Mouse (Mus musculus) ES-CJ7 (cell line): ENCODE measurements around the gene Nyap1.

Experiments
- DNase-seq: peaks from one replicate; pipeline ENCODE4 v3.0.0; 2011; ENCODE audit warnings: low read depth, low spot score

The Nyap1 gene

DNA sequence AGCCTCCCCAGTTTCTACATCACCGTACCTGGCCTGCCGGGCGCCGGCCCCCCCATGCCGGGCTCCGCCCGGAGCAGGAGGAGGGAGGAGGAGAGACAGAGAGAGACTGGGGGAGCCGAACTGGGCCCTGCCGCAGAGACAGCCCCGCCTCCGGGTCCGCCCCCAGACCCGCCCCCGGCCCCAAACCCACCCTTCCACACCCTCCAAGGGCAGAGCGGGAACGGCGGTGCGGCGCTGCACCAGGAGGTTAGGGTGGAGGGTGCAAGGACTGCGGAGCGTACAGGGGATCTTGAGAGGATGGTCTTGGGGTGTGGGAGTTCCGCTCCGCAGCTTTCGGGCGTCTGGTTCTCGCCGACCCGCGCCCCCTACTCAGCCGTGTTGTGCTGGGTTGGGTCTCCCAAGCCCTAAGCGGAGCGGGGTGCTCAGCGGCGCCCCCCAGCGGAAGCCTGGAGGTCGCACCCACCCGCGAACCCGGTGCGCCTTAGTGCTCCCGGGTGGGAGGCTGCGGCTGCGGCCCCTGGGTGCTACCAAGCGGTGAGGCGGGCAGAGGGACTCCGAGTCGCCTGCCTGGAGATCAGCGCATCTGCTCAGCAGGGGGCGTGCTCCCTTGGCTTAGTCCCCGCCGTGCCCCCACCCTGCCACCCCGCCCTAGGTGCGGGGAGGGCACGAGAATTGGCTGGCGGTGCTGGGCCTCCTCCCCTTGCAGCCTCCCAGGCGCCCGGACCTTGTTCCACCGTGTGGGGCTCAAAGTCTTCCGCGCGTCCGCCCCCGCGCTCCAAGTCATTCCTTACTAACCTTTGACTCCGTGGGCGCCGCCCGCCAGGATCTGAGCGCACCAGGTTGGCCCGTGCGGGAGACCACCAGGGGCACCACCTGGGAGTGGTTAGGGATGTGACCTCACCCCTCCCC lies at the start of gene Nyap1:
TSS of gene Nyap1 (minus strand) at position 585 of the 909 bp plus-strand sequence.
- peak; percentile 91 for DNase-seq

DNA sequence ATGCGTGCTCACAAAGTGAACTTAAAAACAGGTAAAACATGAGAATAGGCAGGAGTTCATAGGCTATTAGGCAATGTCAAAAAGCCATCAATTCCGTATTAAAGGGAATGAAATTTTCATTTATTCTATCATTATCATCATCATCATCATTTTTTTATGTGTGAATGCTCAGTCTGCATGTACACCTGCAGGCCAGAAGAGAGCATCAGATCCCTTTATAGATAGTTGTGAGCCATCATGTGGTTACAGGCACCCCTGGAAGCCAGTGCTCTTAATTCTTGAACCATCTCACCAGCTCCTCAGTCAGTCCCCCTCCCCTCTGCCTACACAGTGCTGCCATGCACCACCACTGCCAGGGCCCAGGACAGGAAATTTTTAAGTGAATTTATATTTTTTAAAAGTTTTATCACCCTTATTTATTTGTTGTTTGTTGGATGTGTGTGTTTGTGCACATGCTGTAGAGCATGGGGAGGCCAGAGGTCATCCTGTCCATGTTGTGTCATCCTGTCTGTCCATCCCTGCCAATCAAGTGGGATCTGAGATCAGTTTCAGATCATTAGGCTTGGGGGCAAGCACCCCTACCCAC lies 47.6 kb upstream of the Nyap1 start:
- DNase-seq: no peak

DNA sequence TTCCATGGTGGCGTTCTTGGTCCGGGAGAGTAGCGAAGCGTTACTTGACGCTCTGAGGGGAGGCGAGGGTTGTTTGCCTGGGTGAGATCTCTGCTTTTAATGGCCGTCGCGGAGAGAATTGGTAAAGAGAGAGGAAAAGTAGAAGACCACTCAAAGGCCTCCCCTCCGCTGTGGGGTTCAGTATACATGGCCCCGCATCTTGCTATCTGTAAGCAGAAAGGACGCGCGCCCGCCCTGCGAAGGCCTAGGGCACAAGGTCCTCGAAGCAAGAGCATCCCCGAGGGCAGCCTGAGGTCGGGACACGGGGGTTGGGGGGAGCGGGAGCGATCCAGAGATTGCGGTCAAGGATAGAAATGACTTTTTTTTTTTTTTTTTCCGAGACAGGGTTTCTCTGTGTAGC lies 46.8 kb upstream of the Nyap1 start:
- peak; percentile 38 for DNase-seq

DNA sequence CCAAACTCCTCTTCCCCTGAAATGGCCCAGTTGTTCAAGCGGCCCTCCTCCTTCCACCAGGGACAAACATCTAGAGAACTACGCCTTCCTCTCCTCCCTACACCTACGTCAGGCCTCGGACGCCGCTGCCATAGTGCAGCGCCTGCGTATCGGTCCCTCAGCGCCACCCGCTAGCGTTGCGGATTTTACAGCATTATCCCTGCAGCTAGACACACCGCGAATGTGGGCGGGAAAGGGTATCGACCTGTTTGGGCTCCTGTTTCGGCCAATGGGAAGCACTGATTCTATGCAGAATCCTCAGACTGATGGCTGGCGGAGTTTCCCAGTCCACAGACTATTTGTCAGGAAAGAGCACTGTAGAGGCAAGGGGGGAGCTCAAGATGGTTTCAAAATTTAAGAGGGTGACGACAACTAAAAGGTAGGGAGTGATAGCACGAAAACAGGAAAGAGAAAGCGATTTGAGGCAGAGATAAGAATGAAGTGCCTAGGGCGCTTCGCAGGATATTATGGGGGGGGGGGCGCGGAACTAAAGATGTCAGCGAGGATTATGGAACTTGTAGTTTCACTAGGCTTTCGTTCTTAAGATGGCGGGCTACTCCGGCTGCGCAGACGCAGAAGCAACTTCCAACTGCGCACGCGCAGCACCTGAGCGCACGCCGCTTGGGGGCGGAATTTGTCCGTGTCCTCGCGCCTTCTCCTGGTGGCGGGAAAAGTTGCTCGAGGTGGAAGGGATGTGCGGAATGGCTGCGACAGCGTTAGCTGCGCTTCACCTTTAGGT lies 45.9 kb upstream of the Nyap1 start, which contains the start of the genes Mepce and Zcwpw1:
TSS of gene Mepce (minus strand) at position 505 of the 778 bp plus-strand sequence.
TSS of gene Zcwpw1 (plus strand) at position 648 of the 778 bp plus-strand sequence.
- peak; percentile 97 for DNase-seq

DNA sequence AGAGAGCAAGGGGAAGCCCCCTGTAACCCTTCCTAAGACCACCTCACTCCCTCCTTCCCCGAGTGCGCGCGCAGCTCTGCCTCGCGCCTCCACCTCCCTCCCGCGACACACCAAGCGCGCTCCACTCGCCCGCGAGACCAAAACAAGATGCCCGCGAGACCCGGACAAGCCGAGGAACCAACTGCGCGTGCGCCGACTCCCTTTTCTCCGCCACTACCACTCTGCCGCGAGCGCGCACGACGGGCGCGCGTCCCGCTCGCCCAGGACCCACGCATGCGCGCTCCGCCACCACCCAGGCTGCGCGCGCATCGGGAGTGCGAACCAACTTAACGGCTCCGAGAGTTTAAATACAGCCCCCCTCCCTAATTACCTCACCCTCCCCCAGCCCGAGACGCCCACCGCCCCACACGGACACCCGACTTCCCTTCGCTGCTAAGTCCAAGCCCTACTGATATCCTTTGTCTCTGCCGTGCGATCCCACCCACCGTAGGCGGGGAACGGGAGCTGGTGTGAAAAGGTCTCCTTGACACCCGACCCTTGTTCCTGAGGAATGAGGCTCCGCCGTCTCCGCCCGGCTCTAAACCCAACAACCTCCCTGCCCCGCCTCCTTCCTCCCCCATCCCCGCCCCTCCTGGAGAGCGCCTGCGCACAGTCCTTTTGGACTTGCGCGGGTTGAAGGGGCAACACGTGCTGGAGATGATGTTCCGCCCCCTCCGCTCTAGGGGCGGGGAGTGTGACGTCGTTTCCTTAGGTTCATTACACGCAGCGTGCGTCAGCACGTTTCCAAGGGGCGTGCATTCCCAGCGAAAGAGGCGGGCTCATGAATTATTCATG lies 44.9 kb upstream of the Nyap1 start:
- peak; percentile 100 for DNase-seq

DNA sequence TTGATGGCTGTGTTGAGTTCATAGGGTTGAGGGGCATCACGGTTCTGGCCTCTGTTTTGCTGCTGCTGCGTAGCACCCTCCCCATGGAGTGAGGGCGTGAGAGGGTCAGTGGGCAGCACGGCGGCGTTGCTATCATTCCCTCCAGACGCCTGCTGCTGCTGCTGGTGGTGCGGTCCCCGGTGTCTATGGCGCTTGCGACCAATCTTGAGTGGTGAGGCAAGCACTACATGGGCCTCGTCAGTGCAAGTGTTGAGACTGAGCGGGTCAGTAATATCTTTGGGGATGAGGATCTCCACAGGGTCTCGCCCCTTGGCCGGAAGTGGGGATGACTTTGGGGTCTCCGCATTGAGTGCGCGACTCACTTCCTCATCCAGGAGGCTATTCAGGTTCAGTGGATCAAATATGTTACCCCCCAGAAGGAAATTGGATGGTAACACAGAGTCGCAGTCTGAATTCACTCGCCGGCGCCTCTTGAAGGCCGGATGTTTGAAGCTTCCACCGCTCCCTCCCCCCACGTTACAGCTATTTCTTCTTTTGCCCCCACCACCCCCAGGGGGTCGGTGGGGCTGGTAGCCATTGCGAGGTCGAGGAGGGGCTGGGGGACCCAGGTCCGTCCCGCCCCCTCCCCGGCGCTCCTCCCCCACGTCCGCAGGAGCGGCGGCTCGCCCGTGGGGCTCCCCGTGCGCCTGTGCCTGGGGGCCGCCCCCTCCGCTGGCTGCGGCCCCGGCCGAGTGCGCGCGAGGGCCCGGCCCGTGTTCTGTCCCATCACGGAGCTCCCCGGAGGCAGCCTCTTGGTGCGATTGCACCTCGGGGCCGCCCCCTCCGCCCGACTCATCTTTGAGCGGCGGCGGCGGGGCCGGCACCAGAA lies 44.0 kb upstream of the Nyap1 start:
- peak; percentile 52 for DNase-seq

DNA sequence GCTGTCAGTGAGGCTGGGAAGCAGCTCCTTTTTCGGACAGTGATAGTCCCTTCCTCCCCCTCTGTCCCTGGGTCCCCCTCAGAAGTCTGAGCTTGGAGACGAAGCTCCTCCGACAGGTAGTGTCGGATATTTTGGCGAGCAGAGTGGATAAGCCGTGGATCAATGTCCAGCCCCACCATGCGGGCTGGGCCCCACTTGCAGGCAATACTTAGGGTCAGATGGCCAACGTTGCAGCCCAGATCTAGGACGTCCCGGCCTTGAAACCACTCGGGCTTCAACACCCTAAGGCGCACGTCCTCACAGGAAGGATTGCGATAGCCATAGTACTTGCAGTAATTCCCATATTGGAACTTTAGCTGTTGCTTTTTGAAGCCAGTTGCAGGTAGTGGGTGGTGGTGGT lies 43.1 kb upstream of the Nyap1 start:
- no peak for DNase-seq

DNA sequence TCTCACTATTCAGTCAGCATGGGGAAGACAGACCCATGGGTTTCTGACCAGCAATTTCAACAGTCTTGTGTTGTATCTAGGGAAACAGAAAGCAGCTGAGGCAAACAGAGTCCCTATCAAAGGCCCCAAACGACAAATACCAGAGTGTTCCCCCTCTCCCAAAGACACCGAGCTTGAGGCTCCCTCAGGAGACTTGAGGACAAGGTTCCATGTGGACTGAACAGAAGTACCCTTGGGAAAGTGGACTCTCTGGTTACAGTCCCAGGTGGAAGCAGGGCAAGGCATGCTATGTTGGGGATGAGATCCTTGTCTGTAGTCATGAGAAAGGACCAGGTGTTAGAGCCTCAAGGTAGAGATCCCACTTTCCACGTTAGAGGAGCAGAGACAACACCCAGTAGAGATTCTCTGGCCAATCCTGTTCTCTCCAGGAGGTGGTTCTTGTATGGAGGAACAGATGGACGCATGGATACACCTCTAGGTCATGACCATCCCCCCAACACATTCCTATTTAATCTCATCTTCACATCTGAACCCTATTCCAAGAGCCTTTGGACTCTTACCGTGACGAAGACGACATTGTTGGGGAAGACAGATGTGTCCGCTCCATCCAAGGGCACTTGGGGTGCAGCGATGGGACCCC lies 42.6 kb upstream of the Nyap1 start:
- no peak for DNase-seq

DNA sequence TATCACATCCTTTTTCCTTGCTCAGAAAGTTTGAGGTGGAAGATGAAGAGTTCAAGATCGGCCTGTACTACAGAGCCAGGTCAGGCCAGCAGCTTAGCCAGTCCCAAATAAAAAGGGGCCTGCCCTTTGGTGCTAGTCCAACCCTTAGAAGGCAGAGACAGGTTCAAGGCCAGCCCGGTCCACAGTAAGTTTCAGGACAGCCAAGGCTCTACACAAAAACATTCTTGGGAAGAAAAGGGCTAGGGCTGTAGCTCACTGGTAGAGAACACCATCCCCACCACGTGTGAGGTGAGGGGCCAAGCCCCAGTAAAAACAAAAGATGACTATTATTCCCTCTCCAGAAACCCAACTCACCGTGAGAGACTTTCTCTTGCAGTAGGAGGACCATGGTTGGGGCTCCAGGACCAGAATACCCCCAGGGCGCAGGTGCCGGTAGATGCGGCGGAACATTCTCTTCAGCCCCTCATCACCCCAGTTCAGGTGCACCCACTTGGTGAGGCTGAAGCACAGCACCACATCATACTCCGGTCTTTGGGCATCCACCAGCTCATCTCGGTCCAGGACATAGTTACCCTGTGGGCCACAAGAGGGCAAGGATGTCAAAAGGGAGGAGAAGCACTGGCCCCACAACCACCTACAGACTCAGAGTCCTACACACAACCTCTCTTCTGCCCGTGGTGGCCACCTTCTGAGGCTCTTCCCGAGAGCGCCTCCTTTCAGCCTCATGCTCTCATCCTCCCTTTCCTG lies 41.5 kb upstream of the Nyap1 start:
- DNase-seq: no peak

DNA sequence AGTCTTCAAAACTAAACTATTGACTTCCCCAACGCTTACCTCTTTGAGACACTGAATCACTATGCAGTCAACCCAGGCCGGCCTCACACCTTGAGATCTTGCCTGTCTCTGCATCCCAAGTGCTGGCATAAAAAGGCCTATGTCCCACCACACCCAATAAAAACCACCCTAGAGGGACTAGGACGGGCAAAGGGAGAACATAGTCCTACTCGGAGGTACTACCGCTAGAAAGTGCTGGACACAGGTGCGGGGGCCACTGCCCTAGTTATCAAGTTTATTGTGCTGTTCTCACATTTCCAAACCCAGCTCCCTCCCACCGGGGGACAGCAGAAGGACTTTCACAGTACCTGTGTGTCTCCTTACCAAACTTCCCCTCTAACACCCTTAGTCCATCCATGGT lies 40.3 kb upstream of the Nyap1 start:
- DNase-seq: no peak

DNA sequence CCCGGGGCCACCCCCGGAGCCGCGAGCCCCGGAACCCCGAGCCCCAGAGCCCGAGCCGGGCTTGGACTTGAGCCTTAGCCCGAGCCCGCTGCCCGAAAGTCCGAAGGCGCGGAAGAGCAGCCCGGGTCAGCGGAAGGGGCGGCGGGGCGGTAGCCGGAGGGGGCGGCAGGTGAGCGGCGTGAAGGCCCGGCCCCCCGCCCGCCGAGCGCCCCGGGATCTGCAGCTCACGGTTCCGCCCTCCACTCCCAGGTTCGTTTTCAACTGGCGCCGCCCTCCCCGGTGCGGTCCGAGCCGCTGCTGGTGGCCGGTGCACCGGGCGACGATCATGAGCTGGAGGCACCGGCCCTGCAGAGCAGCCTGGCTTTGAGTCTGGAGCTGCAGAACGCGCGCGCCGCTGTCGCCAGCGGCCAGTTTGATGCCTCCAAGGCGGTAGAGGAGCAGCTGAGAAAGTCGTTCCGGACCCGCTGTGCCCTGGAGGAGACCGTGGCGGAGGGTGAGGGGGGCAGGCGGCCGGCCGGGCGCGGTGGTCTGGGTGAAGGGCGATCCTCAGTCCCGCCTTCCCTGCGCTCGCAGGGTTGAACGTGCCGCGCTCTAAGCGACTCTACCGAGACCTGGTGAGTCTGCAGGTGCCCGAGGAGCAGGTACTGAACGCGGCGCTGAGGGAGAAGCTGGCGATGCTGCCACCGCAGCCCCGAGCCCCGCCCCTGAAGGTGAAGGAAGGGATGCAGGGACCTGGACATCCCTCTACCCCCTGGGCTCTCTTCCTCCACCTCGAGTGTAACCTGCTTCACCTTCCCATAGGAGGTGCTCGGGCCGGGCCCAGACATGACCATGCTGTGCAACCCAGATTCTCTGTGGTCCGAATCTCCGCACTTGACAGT lies 37.9 kb upstream of the Nyap1 start:
- peak; percentile 67 for DNase-seq

DNA sequence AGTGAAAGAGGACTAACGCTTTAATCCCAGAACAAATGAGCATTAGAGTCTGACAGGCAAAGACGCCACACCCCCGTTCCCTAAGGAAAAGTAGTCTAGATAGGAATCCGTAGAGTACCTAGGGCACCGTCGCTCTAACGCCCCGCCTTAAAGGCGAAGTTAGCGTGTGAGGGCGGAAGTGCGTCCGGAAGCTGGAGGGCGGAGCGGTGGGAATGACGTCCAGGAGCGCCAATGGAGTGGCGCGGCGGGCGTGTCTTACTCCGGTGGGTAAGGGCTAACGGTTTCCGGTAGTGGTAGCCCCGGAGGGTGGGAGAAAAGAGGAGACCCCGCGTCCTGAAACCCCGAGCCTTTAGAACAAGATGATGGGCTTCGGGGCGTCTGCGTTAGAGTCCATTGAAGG lies 37.2 kb upstream of the Nyap1 start, which contains the start of gene Ppp1r35:
TSS of gene Ppp1r35 (plus strand) at position 215 of the 400 bp plus-strand sequence.
- DNase-seq: peak; percentile 97

DNA sequence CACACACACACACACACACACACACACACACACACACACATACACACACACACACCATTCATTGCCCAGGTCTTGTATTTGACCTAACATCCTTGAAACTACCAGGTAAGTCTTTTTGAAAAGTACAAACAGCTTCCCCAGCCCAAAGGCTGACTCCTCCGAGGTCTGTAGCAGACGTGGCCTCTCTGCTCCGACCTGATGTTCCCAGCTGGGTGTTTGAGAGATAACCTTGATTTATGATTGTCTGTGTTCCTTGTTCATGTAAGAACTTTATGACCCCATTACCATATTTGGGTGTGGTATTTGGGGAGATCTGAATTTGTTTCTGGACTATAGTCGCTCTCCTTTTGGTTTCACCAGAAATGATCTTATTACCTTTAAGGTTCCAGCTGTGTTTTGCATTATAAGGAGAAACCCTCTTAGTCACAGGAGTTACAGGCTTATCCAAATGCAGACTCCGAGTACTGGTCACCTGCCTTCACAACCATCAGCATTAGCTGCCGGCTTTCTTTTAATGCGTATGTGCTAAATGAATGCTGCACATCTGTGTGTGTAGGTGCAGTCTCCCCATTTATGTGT lies 35.9 kb upstream of the Nyap1 start:
- no peak for DNase-seq

DNA sequence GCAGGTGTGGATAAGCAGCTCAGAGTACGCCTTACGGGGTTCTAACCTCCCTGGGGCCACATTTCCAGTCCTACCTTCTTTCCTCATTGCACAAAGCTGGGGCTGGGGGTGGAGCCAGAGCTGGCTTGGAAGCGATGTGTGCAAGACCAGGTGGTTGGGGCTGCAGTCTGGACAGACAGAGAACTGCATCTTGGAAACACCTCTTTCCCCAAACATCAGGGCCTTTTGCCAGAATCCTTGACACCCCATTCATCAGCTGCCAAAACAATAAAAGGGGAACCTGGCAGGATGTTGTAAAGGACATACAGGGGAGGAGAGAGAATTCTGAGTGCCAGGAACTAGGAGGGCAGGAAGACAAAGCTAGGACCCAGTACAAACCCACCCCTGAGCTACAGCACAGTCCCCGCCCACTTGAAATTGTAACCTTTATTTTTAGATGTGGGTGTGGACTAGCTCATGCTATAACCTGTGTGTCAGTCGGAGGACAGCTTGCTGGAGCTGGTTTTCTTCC lies 35.1 kb upstream of the Nyap1 start:
- peak; percentile 76 for DNase-seq

DNA sequence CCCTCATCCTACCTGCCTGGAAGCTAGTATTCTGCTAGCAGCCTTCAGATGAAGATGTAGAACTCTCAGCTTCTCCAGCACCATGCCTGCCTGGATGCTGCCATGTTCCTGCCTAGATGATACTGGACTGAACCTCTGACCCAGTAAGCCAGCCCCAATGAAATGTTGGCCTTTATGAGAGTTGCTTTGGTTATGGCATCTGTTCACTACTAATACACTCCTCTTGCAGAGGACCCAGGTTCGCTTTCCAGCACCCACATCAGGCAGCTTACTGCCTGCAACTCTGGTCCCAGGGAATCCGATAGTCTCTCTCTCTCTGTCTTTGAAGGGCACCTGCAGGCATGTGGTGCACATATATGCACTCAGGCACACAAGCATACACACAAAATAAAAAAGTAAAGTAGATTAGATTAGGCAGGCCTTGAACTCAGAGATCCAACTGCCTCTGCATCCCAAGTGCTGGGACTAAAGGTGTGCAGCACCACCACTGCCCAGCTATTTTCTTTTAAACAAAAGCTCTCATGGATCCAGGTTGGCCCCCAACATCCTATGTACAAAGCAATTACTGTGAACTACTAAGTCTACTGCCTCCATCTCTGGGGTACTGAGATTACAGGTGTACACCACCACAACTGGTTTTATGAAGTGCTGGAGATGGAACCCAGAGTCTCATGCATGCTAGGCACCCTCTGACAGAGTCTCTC lies 34.3 kb upstream of the Nyap1 start:
- DNase-seq: no peak

DNA sequence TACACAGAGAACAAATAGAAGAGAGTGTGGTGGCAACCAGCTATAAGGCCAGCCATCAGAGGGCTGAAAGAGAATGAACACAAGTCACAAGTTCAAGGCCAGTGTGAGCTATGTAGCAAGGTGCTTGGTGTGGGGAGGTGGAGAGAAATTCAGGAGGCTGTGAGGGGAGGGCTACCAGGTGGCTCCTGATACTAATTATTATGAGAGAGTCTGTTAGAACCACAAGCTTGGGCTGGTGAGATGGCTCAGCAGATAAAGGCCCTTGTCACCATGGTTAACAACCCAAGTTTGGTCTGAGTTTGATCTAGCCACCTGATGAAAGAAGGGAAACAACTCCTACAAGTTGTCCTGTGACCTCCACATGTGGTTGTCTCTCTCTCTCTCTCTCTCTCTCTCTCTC lies 31.3 kb upstream of the Nyap1 start:
- DNase-seq: no peak

DNA sequence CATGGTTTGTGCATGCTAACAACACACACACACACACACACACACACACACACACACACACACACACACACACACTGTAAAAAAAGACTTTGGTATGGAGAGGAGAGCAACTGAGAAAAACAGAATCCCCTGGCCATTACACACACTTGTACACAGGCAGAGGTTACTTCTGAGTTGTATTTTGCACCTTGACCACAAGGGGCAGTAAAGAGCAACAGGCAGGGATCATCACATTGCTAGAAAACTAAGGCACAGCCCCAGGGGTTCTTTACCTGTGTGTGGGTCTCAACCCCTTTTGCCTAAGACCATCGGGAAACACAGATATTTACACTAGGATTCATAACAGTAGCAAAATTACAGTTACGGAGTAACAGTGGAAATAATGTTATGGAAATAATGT lies 29.3 kb upstream of the Nyap1 start:
- DNase-seq: peak; percentile 83
